Mouse (Mus musculus): ENCODE results near the gene Lmod1. TPM values are rescaled to one million over a fixed set of nuclear protein-coding genes. Genes with fewer than 3 reads are reported as not detected.

The Lmod1 gene
- polyA plus RNA-seq, 1 experiment: 2.2 TPM

- H3K4me1 ChIP-seq (ENCODE audit: control insufficient read depth, insufficient read depth, insufficient read length): no peaks in the 10 kb centered on the region
- H3K27me3 ChIP-seq (ENCODE audit: control insufficient read depth, insufficient read depth, low read length): no peaks in the 10 kb centered on the region; the same call in 1 of the 2 replicates
- no peak for DNase-seq (ENCODE audit: low read depth in 1 of 2, low spot score in 2 of 2)
- no peak overlapping the region for H3K4me3 ChIP-seq (ENCODE audit: extremely low read depth, insufficient read depth, insufficient read length)
- 89% methylated on average over 2 of the region's 2 CpGs for WGBS
- H3K27ac ChIP-seq (ENCODE audit: insufficient read depth, low read length): no peak overlapping the region
- no peaks in the 10 kb centered on the region for H3K36me3 ChIP-seq (ENCODE audit: control insufficient read depth, insufficient read depth, low read length)
- no peak for TF ChIP-seq CTCF (IDR thresholded peaks at IDR 0.05; ENCODE audit: extremely low read depth, insufficient read depth, insufficient read length, insufficient replicate concordance)
- no peak for TF ChIP-seq POLR2A (IDR thresholded peaks at IDR 0.05; ENCODE audit: low read depth, low read length)
These were observed 38.3 kb upstream of the Lmod1 start for GRCm38 (mm10) chr1:135286311-135286710.

- Histone ChIP-seq H3K4me1 (ENCODE audit: control insufficient read depth, insufficient read depth, insufficient read length) (no peaks in the 10 kb centered on the region), H3K27me3 (ENCODE audit: control insufficient read depth, insufficient read depth, low read length) (no peaks in the 10 kb centered on the region), H3K36me3 (ENCODE audit: control insufficient read depth, insufficient read depth, low read length) (peaks cover 4% of the 10 kb centered on the region), H3K4me3 (ENCODE audit: extremely low read depth, insufficient read depth, insufficient read length) (no peak overlapping the region), H3K27ac (ENCODE audit: insufficient read depth, low read length) (no peak overlapping the region)
- DNase-seq (ENCODE audit: low read depth in 1 of 2, low spot score in 2 of 2): no peak
- WGBS: 90% methylated on average over 5 of the region's 5 CpGs
- TF ChIP-seq CTCF (IDR thresholded peaks at IDR 0.05; ENCODE audit: extremely low read depth, insufficient read depth, insufficient read length, insufficient replicate concordance) (no peak), POLR2A (IDR thresholded peaks at IDR 0.05; ENCODE audit: low read depth, low read length) (no peak)
These were observed 33.7 kb upstream of the Lmod1 start for GRCm38 (mm10) chr1:135290908-135291307.

GRCm38 (mm10) chr1:135311356-135311755 is 13.3 kb upstream of the Lmod1 start:
- TF ChIP-seq CTCF (IDR thresholded peaks at IDR 0.05; ENCODE audit: extremely low read depth, insufficient read depth, insufficient read length, insufficient replicate concordance): no peak
- Histone ChIP-seq H3K27ac (ENCODE audit: insufficient read depth, low read length) (no peak overlapping the region), H3K4me1 (ENCODE audit: control insufficient read depth, insufficient read depth, insufficient read length) (peaks cover 2% of the 10 kb centered on the region; the same call in 1 of the 2 replicates), H3K4me3 (ENCODE audit: extremely low read depth, insufficient read depth, insufficient read length) (no peak overlapping the region), H3K27me3 (ENCODE audit: control insufficient read depth, insufficient read depth, low read length) (no peaks in the 10 kb centered on the region), H3K36me3 (ENCODE audit: control insufficient read depth, insufficient read depth, low read length) (peaks cover 7% of the 10 kb centered on the region)
- 82% methylated on average over 6 of the region's 6 CpGs for WGBS
- DNase-seq (ENCODE audit: low read depth in 1 of 2, low spot score in 2 of 2): no peak

GRCm38 (mm10) chr1:135312201-135312600 is 12.4 kb upstream of the Lmod1 start:
- H3K4me1 ChIP-seq (ENCODE audit: control insufficient read depth, insufficient read depth, insufficient read length): peaks cover 2% of the 10 kb centered on the region; the same call in 1 of the 2 replicates
- DNase-seq (ENCODE audit: low read depth in 1 of 2, low spot score in 2 of 2): no peak
- 87% methylated on average over 4 of the region's 4 CpGs for WGBS
- H3K36me3 ChIP-seq (ENCODE audit: control insufficient read depth, insufficient read depth, low read length): peaks cover 5% of the 10 kb centered on the region; the same call in 1 of the 2 replicates
- H3K27ac ChIP-seq (ENCODE audit: insufficient read depth, low read length): no peak overlapping the region
- no peaks in the 10 kb centered on the region for H3K27me3 ChIP-seq (ENCODE audit: control insufficient read depth, insufficient read depth, low read length)
- H3K4me3 ChIP-seq (ENCODE audit: extremely low read depth, insufficient read depth, insufficient read length): no peak overlapping the region
- TF ChIP-seq POLR2A (IDR thresholded peaks at IDR 0.05; ENCODE audit: low read depth, low read length) (no peak), CTCF (IDR thresholded peaks at IDR 0.05; ENCODE audit: extremely low read depth, insufficient read depth, insufficient read length, insufficient replicate concordance) (no peak)

- under 1% methylated on average over 51 of the region's 51 CpGs for WGBS
- H3K27me3 ChIP-seq (ENCODE audit: control insufficient read depth, insufficient read depth, low read length): no peaks in the 10 kb centered on the region
- peak within 1 kb of the TSS; percentile 30 for H3K27ac ChIP-seq (ENCODE audit: insufficient read depth, low read length)
- H3K4me3 ChIP-seq (ENCODE audit: extremely low read depth, insufficient read depth, insufficient read length): peak within 1 kb of the TSS; percentile 89
- peak; percentile 79 to 86 for DNase-seq (ENCODE audit: low read depth in 1 of 2, low spot score in 2 of 2)
- peaks cover 2% of the 10 kb centered on the region; the same call in 1 of the 2 replicates for H3K36me3 ChIP-seq (ENCODE audit: control insufficient read depth, insufficient read depth, low read length)
- TF ChIP-seq CTCF (IDR thresholded peaks at IDR 0.05; ENCODE audit: extremely low read depth, insufficient read depth, insufficient read length, insufficient replicate concordance) (no peak), POLR2A (IDR thresholded peaks at IDR 0.05; ENCODE audit: low read depth, low read length) (peak; percentile 5; the same call in 1 of the 2 replicates)
- peaks cover 2% of the 10 kb centered on the region; the same call in 1 of the 2 replicates for H3K4me1 ChIP-seq (ENCODE audit: control insufficient read depth, insufficient read depth, insufficient read length)
These were observed 11.1 kb upstream of the Lmod1 start, which contains the start of gene Timm17a for GRCm38 (mm10) chr1:135313284-135314031. TSS of gene Timm17a (minus strand) at chr1:135313778.

GRCm38 (mm10) chr1:135323367-135323901 is 1.2 kb upstream of the Lmod1 start:
- DNase-seq (ENCODE audit: low read depth in 1 of 2, low spot score in 2 of 2): no peak
- no peaks in the 10 kb centered on the region for H3K4me1 ChIP-seq (ENCODE audit: control insufficient read depth, insufficient read depth, insufficient read length)
- no peaks in the 10 kb centered on the region for H3K36me3 ChIP-seq (ENCODE audit: control insufficient read depth, insufficient read depth, low read length)
- no peak overlapping the region for H3K4me3 ChIP-seq (ENCODE audit: extremely low read depth, insufficient read depth, insufficient read length)
- TF ChIP-seq CTCF (IDR thresholded peaks at IDR 0.05; ENCODE audit: extremely low read depth, insufficient read depth, insufficient read length, insufficient replicate concordance) (no peak), POLR2A (IDR thresholded peaks at IDR 0.05; ENCODE audit: low read depth, low read length) (no peak)
- H3K27ac ChIP-seq (ENCODE audit: insufficient read depth, low read length): no peak overlapping the region
- 83% methylated on average over 7 of the region's 7 CpGs for WGBS
- H3K27me3 ChIP-seq (ENCODE audit: control insufficient read depth, insufficient read depth, low read length): no peaks in the 10 kb centered on the region

- H3K4me1 ChIP-seq (ENCODE audit: control insufficient read depth, insufficient read depth, insufficient read length): no peaks in the 10 kb centered on the region
- WGBS: 75% methylated on average over 2 of the region's 2 CpGs
- H3K4me3 ChIP-seq (ENCODE audit: extremely low read depth, insufficient read depth, insufficient read length): no peak overlapping the region
- H3K36me3 ChIP-seq (ENCODE audit: control insufficient read depth, insufficient read depth, low read length): no peaks in the 10 kb centered on the region
- DNase-seq (ENCODE audit: low read depth in 1 of 2, low spot score in 2 of 2): no peak
- TF ChIP-seq POLR2A (IDR thresholded peaks at IDR 0.05; ENCODE audit: low read depth, low read length) (no peak), CTCF (IDR thresholded peaks at IDR 0.05; ENCODE audit: extremely low read depth, insufficient read depth, insufficient read length, insufficient replicate concordance) (no peak)
- H3K27ac ChIP-seq (ENCODE audit: insufficient read depth, low read length): no peak overlapping the region
- no peaks in the 10 kb centered on the region for H3K27me3 ChIP-seq (ENCODE audit: control insufficient read depth, insufficient read depth, low read length)
These were observed 1.3 kb downstream of the Lmod1 start for GRCm38 (mm10) chr1:135325934-135326333.

All from spleen, adult 2 months (tissue).